Mouse (Mus musculus): ENCODE measurements around the gene Tns1.

DNA sequence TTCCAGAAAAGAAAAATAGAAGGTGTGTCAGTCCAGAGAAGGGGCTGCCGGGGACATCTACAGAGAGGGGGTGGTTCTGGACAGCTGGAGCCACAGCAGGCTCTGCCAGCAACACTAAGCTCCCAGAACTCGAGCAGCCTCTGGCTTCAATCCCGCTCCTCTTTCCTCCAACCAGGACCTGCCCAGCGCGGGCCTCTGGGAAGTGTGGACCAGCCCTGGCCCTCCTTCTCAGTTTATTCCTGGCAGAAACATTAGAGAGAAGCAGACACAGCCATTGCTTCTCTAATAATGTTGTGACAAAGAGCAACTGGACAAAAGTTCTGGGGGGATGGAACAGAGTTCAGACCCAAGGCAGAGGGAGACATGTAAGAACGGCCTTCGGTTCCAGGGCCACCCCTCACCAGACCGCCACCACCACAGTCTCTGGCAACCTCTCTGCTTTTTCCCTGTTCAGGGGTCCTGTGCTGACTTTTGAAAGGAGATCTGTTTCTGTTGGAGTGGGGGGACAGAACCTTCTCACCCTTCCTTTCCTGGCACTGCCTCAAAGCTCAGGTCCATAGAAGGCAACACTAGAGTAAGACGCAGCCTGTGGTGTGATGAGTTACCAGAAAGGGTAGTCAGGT is 180.5 kb downstream of the Tns1 start:
- TF ChIP-seq CTCF (conservative IDR thresholded peaks at IDR 0.05; ENCODE audit: low read length): no peak
- TF ChIP-seq NANOG (IDR thresholded peaks at IDR 0.05; ENCODE audit: borderline replicate concordance, low read length): no peak

Data from E14TG2a.4 (cell line).